Mouse (Mus musculus): Measurements from ENCODE around the gene Ccdc63. TPM values are rescaled to one million over a fixed set of nuclear protein-coding genes. Genes with fewer than 3 reads are reported as not detected.
"Not testable (repeated sequence)": the region's sequence is repeated elsewhere in the genome, so short reads cannot be mapped to it uniquely, and the experiment has no call there.

Ccdc63 gene
- polyA plus RNA-seq, 1 experiment, result not detected

DNA sequence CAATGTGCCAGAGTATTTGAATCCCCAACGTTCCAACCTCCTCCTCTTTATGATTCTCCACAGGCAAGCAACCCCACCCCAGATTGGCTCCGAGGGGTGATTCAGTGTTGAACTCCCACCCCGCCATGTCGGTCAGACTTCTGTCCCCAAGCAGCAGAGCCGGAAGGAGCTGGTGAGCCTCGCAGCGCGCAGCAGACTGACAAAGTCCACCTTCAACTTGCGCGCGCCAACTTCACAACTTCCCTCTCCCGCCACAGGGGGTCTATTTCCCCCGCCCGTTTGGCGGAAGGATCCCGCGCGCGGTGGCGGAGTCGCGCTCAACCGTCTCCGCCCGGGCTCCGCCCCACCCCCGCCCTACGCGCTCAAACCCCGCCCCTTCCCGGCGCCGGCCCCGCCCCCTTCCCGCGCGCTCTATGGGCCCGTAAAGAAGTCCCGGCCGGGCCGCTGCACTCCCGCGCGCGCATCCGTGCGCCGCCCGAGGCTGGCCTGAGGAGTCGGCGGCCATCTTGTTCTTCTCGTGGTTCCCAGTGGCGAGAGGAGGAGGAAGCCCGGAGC, 17.3 kb upstream of the Ccdc63 start, which contains the start of gene Ppp1cc:
Gene Ppp1cc (plus strand): TSS at position 452 of the 555 bp plus-strand sequence.
- Histone ChIP-seq H3K4me1 (ENCODE audit: control insufficient read depth, insufficient read depth, insufficient read length, low read length) (peaks cover 18% of the 10 kb centered on the region), H3K4me3 (ENCODE audit: insufficient read depth, low read depth, low read length) (peak within 1 kb of the TSS; percentile 79), H3K27ac (replicated peaks; ENCODE audit: low read depth, low read length) (peak within 1 kb of the TSS; percentile 81)

DNA sequence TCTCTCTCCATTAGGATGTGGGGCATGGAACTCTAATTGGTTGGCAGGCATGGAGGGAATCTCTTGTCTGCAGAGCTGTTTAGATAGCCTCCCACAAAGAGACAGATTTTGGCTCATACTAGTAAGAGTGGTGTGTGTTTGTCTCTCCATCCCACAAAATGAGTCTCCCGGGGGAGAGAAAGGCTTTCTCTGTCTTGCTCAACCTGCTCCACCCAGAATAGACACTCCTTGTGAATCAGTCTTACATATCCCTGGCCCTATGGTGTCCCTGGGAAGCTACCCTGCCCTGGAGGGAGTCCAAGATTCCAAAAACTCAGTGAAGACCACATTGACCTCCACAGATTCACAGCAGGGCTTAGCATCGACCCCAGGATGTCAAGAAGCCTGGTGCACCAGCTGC, 15.9 kb upstream of the Ccdc63 start:
- Histone ChIP-seq H3K27ac (replicated peaks; ENCODE audit: low read depth, low read length) (no peak overlapping the region), H3K4me3 (ENCODE audit: insufficient read depth, low read depth, low read length) (no peak overlapping the region)

DNA sequence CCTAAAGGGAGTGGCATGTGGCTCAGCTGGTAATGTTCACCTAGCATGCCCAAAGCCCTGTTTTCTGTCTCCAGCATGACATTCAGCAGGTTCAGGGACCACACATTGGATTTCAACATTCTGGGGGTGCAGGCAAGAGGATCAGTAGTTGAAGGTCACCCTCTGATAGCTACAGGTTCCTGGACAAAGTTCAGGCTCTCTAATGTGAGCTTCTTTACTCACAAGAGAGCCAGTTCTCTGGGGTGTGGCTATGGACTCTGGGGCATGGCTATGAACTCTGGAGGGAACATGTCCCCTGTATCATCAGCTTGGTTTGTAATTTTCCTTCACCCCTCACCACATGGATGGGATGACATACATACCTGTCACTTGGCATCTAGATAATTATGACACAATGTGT, 15.0 kb upstream of the Ccdc63 start:
- no peak overlapping the region for H3K4me3 ChIP-seq (ENCODE audit: insufficient read depth, low read depth, low read length)
- H3K4me1 ChIP-seq (ENCODE audit: control insufficient read depth, insufficient read depth, insufficient read length, low read length), result peaks cover 11% of the 10 kb centered on the region
- H3K27ac ChIP-seq (replicated peaks; ENCODE audit: low read depth, low read length), result no peak overlapping the region

More for the DNA sequence above, 15.9 kb upstream of the Ccdc63 start:
- peaks cover 12% of the 10 kb centered on the region for H3K4me1 ChIP-seq (ENCODE audit: control insufficient read depth, insufficient read depth, insufficient read length, low read length)

DNA sequence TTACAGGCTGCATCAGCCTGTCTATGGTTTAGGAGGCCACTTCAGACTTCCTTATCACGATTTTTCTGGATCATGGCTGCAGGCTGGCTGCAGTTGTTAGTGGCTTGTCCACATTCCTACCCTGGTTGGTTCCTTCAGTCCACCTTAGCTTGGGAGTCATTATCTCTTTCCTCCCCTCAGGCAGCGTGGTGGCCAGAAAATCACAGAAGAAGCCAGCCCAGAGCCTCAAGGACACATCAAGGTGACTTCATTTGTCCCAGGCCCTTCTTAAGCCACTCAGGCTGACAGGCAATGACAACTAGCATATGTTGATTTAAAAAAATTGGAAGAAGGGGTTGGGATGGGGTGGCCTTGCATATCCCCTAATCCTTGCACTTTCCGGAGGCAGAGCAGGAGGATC, 14.2 kb upstream of the Ccdc63 start:
- Histone ChIP-seq H3K27ac (replicated peaks; ENCODE audit: low read depth, low read length) (no peak overlapping the region), H3K4me1 (ENCODE audit: control insufficient read depth, insufficient read depth, insufficient read length, low read length) (peaks cover 7% of the 10 kb centered on the region), H3K4me3 (ENCODE audit: insufficient read depth, low read depth, low read length) (no peak overlapping the region)

- Histone ChIP-seq H3K4me1 (ENCODE audit: control insufficient read depth, insufficient read depth, insufficient read length, low read length) (peaks cover 4% of the 10 kb centered on the region), H3K27ac (replicated peaks; ENCODE audit: low read depth, low read length) (no peak overlapping the region), H3K4me3 (ENCODE audit: insufficient read depth, low read depth, low read length) (no peak overlapping the region)
Measured at GRCm38 (mm10) chr5:122154006-122154405, 13.4 kb upstream of the Ccdc63 start.

DNA sequence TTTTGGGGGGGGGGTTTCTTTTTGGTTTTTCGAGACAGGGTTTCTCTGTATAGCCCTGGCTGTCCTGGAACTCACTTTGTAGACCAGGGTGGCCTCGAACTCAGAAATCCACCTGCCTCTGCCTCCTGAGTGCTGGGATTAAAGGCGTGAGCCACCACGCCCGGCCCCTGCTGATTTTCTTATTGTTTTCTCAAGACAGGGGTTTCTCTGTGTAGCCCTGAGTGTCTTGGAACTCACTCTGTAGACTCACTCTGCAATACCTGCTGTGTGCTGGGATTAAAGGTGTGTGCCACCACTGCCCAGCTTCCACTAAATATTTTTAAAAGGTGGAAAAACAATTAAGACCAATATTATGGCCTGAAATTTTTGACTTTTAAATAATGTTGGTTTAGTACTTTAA, 11.9 kb upstream of the Ccdc63 start:
- H3K4me1 ChIP-seq (ENCODE audit: control insufficient read depth, insufficient read depth, insufficient read length, low read length); H3K4me3 ChIP-seq (ENCODE audit: insufficient read depth, low read depth, low read length): not testable (repeated sequence)

GRCm38 (mm10) chr5:122149259-122149658, 8.6 kb upstream of the Ccdc63 start:
- Histone ChIP-seq H3K4me1 (ENCODE audit: control insufficient read depth, insufficient read depth, insufficient read length, low read length) (0 out of 2 replicates have a peak, but pooled peaks cover 3% of the 10 kb centered on the region), H3K4me3 (ENCODE audit: insufficient read depth, low read depth, low read length) (no peak overlapping the region), H3K27ac (replicated peaks; ENCODE audit: low read depth, low read length) (no peak overlapping the region)

More for the DNA sequence above, 11.9 kb upstream of the Ccdc63 start:
- H3K27ac ChIP-seq (replicated peaks; ENCODE audit: low read depth, low read length), result not testable (repeated sequence)

DNA sequence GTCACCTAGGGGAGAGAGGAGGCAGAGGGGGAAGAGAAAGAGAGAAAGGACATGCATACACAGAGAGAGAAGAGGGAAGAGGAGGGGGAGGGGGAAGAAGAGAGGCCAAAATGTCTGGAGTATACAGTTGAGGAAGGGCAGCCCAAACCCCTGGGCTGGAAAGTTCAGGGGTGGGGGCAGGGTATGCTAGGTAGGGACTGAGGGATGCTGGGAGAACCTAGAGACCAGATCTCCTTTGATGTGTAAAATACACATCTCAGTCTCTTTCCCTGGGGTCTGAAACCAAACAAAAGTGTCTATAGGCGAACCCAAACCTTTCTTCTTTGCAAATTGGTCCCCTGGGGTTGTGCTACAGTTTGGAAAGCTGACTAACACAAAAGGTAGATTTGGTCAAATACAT, 7.5 kb upstream of the Ccdc63 start:
- Histone ChIP-seq H3K27ac (replicated peaks; ENCODE audit: low read depth, low read length) (no peak overlapping the region), H3K4me3 (ENCODE audit: insufficient read depth, low read depth, low read length) (no peak overlapping the region), H3K4me1 (ENCODE audit: control insufficient read depth, insufficient read depth, insufficient read length, low read length) (peaks cover 3% of the 10 kb centered on the region; the same call in 1 of the 2 replicates)

DNA sequence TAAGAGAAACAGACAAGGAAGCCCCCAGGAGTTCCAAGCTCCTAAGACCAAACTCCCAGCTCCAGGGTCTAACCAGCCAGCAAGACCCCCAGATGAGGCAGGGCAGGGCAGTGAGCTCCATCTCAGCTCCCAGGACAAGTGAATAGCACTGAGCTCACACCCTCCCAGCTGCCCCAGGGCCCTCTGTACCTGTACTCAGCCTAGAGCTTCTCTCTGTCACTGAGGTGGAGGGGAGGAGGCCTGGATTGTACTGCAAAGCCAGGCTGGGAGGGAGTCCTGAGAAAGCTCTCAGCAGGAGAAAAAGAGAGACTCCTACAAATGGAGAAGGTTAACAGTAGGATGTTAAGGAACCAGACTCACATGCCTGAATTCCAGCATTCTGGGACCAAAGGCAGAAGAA, 6.0 kb upstream of the Ccdc63 start:
- H3K4me3 ChIP-seq (ENCODE audit: insufficient read depth, low read depth, low read length), result no peak overlapping the region
- H3K4me1 ChIP-seq (ENCODE audit: control insufficient read depth, insufficient read depth, insufficient read length, low read length), result peaks cover 3% of the 10 kb centered on the region; the same call in 1 of the 2 replicates
- H3K27ac ChIP-seq (replicated peaks; ENCODE audit: low read depth, low read length), result peak overlapping the region; percentile 80

GRCm38 (mm10) chr5:122146056-122146580, 5.5 kb upstream of the Ccdc63 start:
- Histone ChIP-seq H3K27ac (replicated peaks; ENCODE audit: low read depth, low read length) (peak overlapping the region; percentile 80), H3K4me3 (ENCODE audit: insufficient read depth, low read depth, low read length) (no peak overlapping the region), H3K4me1 (ENCODE audit: control insufficient read depth, insufficient read depth, insufficient read length, low read length) (peaks cover 3% of the 10 kb centered on the region; the same call in 1 of the 2 replicates)

DNA sequence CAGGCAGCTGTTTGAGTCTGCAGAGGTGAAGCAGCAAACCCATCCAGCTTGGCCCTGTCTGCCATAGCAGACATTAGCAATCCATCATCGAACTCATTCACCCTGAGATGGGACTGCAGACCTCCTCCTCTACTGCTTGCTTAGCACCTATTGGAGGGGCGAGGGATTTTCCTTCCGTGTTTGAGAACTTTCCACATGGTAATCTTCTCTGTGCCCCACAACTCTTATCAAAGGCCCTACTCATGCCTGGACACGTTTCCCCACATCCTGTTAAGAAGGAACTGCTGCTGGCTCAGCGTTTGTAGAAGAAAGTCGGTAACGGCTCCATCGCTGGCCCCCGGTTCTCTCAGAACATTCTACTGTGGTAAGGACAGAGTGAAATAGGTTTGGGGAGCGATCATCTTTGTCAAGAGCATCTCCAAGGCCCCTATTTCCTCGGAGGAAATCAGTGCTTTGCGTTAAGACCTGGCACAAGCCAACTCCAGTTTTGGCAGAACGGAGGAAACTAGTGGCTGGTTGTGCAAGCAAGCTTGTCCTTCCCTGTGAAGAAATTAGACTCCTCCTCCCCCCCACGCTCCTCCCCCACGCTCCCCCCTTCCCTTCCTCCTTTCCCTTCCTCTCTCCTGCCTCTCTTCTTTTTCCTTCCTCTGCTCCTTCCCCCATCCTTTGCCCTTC, 4.9 kb upstream of the Ccdc63 start:
- peaks cover 3% of the 10 kb centered on the region; the same call in 1 of the 2 replicates for H3K4me1 ChIP-seq (ENCODE audit: control insufficient read depth, insufficient read depth, insufficient read length, low read length)
- peak overlapping the region; percentile 86 for H3K27ac ChIP-seq (replicated peaks; ENCODE audit: low read depth, low read length)
- peak overlapping the region; percentile 28 for H3K4me3 ChIP-seq (ENCODE audit: insufficient read depth, low read depth, low read length)

DNA sequence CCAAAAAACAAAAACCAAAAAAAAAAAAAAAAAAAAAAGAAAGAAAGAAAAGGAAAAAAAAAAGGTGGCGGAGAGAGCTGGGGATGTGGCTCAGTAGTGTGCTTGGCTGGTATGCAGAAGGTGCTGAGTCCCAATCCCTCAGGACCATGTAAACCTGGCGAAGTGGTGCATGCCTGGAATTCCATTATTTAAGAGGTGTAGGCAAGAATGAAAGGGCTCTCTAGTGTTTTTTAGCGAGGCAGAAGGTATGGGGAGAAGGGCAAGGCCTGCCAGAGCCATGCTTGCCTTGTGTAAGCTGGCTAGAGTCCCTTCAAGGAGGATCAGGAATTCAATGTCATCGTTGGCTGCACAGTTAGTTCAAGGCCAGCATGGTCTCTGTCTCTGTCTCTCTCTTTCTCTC, 4.2 kb upstream of the Ccdc63 start:
- H3K4me1 ChIP-seq (ENCODE audit: control insufficient read depth, insufficient read depth, insufficient read length, low read length), result peaks cover 3% of the 10 kb centered on the region; the same call in 1 of the 2 replicates
- no peak overlapping the region for H3K4me3 ChIP-seq (ENCODE audit: insufficient read depth, low read depth, low read length)
- H3K27ac ChIP-seq (replicated peaks; ENCODE audit: low read depth, low read length), result peak overlapping the region; percentile 86

- H3K4me1 ChIP-seq (ENCODE audit: control insufficient read depth, insufficient read depth, insufficient read length, low read length), result peaks cover 3% of the 10 kb centered on the region; the same call in 1 of the 2 replicates
- H3K4me3 ChIP-seq (ENCODE audit: insufficient read depth, low read depth, low read length), result peak overlapping the region; percentile 1; the same call in 1 of the 2 replicates
- peak overlapping the region; percentile 81 for H3K27ac ChIP-seq (replicated peaks; ENCODE audit: low read depth, low read length)
Measured at GRCm38 (mm10) chr5:122143543-122143942, 2.9 kb upstream of the Ccdc63 start.

GRCm38 (mm10) chr5:122142230-122142992, 1.8 kb upstream of the Ccdc63 start:
- H3K4me1 ChIP-seq (ENCODE audit: control insufficient read depth, insufficient read depth, insufficient read length, low read length), result peaks cover 3% of the 10 kb centered on the region; the same call in 1 of the 2 replicates
- no peak overlapping the region for H3K27ac ChIP-seq (replicated peaks; ENCODE audit: low read depth, low read length)
- H3K4me3 ChIP-seq (ENCODE audit: insufficient read depth, low read depth, low read length), result no peak overlapping the region

DNA sequence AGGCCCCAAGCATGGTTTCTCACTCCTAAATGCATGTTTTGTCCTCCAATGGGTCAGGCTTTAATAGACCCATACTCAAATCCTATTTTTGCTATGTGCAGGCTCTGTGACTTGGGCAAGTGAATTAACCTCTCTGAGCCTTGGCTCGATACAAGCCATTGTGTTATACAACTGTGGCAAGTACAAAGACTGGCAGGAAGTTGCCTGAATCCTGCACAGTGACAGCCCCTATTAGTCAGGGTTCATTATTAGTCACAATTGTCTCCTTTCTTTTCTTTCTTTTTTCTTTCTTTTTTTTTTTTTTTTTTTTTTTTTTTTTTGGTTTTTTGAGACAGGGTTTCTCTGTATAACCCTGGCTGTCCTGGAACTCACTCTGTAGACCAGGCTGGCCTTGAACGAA, 852 bp downstream of the Ccdc63 start:
- H3K4me1 ChIP-seq (ENCODE audit: control insufficient read depth, insufficient read depth, insufficient read length, low read length); H3K27ac ChIP-seq (replicated peaks; ENCODE audit: low read depth, low read length); H3K4me3 ChIP-seq (ENCODE audit: insufficient read depth, low read depth, low read length): not testable (repeated sequence)

All from brown adipose tissue, adult 24 weeks (tissue).